Mouse (Mus musculus): ENCODE results near the gene Raly.

DNA sequence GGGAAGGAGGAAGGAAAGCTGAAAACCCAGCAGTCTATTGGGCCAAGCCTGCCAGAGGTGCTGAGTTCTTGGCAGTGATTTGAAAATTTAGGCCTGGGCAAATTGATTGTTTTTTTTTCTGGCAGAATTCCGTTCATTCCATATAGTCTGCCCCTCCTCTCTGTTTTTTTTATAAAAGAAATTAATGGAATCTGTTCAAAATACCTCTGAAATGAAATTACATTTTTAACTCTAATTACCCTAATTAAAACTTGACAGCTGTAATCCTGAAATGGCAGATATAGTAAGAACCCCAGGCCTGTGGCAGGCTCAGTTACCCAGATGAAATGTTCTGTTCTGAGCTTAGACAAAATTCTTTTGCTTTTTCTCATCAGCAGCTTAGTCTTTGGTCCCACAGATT lies 19.9 kb downstream of the Raly start:
- TF ChIP-seq POLR2A (IDR thresholded peaks at IDR 0.05; ENCODE audit: extremely low read depth, insufficient read depth, low read length) (no peak), CTCF (IDR thresholded peaks at IDR 0.05; ENCODE audit: extremely low read depth, insufficient read depth, low read length) (no peak)
